Mouse (Mus musculus): Measurements from ENCODE around the gene Hoxb3. TPM values are rescaled to one million over a fixed set of nuclear protein-coding genes. Genes with fewer than 3 reads are reported as not detected.

Gene Hoxb3
- total RNA-seq, 2 experiments from 2014 or later, result 0.76 to 0.79 TPM

GRCm38 (mm10) chr11:96371726-96372125, 48.6 kb downstream of the Hoxb3 start:
- intact Hi-C loops (cut with DNase I), result no loop called here
- DNase-seq, result no peak

DNA sequence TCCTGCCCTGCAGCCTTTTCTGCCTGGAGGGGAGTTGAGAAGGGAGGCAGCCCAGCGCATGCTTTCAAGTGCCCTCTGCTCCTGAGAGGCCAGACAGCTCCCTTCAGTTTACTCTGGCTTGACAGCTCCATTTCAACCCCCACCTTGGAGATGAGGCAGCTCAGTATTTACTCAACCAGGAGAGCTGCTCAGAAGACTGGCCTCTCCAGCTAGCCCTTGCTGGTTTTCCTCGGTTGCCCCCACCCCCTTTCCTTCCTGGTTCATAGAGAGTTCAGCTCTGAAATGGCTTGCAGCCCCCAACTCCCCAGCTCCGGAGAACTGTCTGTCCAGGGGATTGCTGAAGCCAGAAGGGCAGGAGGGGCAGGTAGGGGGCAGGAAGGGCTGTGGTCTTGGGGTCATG, 49.4 kb downstream of the Hoxb3 start:
- no peak for DNase-seq
- intact Hi-C loops (cut with DNase I), result no loop called here

GRCm38 (mm10) chr11:96374810-96375209, 51.7 kb downstream of the Hoxb3 start:
- no peak for DNase-seq
- intact Hi-C loops (cut with DNase I), result no loop called here

GRCm38 (mm10) chr11:96383381-96383780, 60.3 kb downstream of the Hoxb3 start:
- DNase-seq, result no peak
- intact Hi-C loops (cut with DNase I), result no loop called here

DNA sequence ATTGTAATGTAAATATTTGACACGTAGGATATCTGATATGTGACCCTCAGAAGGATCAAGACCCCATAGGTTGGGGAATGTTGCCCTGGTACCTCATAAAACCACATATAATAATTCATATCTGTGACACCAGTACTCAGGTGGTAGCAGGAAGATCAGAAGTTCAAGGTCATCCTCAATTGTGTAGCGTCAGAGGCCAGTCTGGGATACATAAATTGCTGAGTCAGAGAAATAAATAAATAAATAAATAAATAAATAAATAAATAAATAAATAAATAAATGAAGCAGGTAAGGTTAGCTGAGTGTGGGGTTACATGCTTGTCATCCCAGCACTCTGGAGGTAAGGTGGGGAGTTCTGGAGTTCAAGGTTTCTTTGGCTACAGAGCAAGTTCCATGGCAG, 64.5 kb downstream of the Hoxb3 start:
- intact Hi-C loops (cut with DNase I), result no loop called here
- DNase-seq, result no peak

DNA sequence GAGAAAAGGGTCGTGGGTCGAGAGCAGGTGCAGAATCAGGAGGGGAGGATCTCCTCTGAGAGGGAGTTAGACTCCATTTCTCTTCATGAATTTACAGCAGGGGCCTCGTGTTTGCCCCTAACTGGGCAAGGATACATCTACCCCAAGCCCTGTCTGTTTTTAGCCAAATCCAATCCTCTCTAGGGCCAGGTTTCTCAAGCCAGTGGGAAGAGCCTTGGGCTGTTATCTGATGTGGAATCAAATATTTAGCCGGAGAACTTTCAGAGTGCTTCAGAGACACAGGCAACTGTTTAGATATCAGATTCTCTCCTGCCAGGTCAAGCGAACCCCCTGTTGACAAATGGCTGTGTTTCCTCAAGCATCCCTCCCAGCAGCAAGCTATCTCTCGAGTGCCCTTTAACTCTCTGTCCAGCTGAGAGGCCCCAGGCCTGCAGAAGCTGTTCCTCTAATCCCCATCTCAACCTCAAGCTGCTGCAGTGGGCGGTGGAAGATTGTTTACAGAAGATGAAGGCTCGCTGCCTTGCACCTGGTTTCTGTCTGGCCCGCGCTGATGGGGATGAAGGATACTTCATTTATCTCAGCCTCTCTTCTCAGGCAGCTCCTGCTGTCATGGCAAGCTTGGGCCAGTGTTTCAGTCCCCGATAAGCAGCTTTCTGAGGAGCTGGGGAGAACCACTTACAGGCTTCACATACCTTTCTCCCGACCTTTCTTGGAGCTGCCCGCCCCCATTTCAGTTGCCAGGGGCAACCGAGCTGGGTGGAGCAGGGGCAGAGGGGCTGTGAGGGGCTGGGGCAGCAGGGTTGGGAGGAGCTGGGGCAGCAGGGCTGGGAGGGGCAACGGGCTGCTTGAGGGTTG, 73.9 kb downstream of the Hoxb3 start:
- no peak for DNase-seq
- intact Hi-C loops (cut with DNase I), result no loop called here

Small RNAs within 50 kb of the gene (microRNA-seq; reads per million reads assigned to microRNA genes)
- gene Mir10a, result 5.3 to 1,290 reads per million in 2 experiments

Other genes starting within 250 kb of the Hoxb3 start
- 1,000 to 10,000 TPM; 3,151 to 3,310 TPM for gene Atp5g1, start 247.7 kb upstream of the Hoxb3 start, total RNA-seq (2021)
- gene Calcoco2, start 211.4 kb upstream of the Hoxb3 start, total RNA-seq (2021), result not detected
- gene Ttll6, start 189.5 kb upstream of the Hoxb3 start, total RNA-seq (2021), result under 1 TPM in 1 of 2 experiments, not detected in 1; 0.07 TPM
- gene Hoxb13, start 129.0 kb upstream of the Hoxb3 start, total RNA-seq (2021), result not detected
- gene Hoxb9, start 51.9 kb upstream of the Hoxb3 start, total RNA-seq (2021), result not detected
- not detected for gene Hoxb8, start 41.4 kb upstream of the Hoxb3 start, total RNA-seq (2021)
- gene Hoxb7, start 36.7 kb upstream of the Hoxb3 start, total RNA-seq (2021), result not detected
- not detected for gene Hoxb6, start 30.9 kb upstream of the Hoxb3 start, total RNA-seq (2021)
- gene Hoxb5, start 20.0 kb upstream of the Hoxb3 start, total RNA-seq (2021), result under 1 TPM; 0.19 to 0.22 TPM
- 1 to 10 TPM; 1.0 to 1.3 TPM for gene Hoxb4, start 5.1 kb upstream of the Hoxb3 start, total RNA-seq (2021)
- gene Hoxb2, start 27.2 kb downstream of the Hoxb3 start, total RNA-seq (2021), result 1 to 10 TPM in 1 of 2 experiments, under 1 TPM in 1; 0.78 to 1.3 TPM
- gene Hoxb1, start 42.4 kb downstream of the Hoxb3 start, total RNA-seq (2021), result not detected
- 1 to 10 TPM in 1 of 2 experiments, under 1 TPM in 1; 0.76 to 6.2 TPM for gene Skap1, start 141.3 kb downstream of the Hoxb3 start, total RNA-seq (2021)